Mouse (Mus musculus): Measurements from ENCODE around the gene Catsperb. TPM values are rescaled to one million over a fixed set of nuclear protein-coding genes. Genes with fewer than 3 reads are reported as not detected.
"Not testable (repeated sequence)": the region's sequence is repeated elsewhere in the genome, so short reads cannot be mapped to it uniquely, and the experiment has no call there.

Catsperb gene
- not detected for total RNA-seq (2021)
- long read RNA-seq, experiment 1, result 0 reads
- long read RNA-seq, experiment 2, result 0 reads

DNA sequence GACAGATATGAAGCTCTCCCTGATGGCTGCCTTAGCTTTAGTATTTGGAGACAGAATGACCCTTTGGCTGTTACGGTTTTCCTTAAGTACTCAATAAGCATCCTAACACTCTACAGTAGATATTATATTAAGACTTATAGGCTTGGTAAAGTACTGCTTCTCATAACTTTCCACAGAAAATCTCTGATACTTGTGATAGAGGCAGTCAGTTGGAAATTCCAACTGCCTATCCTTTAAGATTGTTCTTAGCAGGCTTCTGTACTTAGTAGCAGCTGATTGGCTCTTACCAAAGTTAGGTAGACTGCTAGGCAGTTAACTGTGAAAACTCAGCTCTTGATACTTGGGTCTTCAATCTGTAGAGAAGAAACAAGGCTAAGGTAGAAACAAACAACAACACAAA is at the start of gene Catsperb:
Catsperb (plus strand) TSS at position 301 of the 400 bp plus-strand sequence.
- not testable (repeated sequence) for DNase-seq

DNA sequence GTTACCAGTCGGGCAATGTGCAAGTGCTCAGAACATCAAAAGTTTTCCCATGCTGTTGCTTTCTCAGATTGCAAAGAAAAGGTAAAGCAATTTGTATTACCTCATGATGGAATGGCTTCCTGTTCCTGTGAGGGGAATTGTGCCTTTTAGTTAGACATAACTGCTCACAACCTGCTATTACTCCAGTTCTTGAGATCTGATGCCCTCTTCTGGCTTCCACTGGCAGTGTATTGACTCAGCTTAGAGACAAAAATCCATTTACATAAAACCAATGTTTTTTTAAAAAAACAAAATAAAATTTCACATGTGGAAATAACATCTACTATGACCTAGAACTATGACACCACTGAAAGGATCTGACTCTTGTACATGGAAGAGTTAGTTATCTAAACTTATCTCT is 43.0 kb upstream of the Catsperb start:
- DNase-seq, result not testable (repeated sequence)

DNA sequence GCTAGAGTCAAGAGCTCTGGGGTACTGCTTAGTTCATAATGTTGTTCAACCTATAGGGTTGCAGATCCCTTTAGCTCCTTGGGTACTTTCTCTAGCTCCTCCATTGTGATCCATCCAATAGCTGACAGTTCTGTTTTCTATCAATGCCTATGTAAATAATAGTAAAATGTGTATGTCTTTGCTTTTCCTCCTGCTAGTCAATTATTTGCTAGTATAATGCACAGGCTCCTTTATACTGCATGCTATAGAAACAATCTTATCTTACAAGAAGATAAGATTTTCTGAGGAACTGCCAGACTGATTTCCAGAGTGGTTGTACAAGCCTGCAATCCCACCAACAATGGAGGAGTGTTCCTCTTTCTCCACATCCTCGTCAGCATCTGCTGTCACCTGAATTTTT is 23.0 kb upstream of the Catsperb start:
- DNase-seq, result not testable (repeated sequence)

DNA sequence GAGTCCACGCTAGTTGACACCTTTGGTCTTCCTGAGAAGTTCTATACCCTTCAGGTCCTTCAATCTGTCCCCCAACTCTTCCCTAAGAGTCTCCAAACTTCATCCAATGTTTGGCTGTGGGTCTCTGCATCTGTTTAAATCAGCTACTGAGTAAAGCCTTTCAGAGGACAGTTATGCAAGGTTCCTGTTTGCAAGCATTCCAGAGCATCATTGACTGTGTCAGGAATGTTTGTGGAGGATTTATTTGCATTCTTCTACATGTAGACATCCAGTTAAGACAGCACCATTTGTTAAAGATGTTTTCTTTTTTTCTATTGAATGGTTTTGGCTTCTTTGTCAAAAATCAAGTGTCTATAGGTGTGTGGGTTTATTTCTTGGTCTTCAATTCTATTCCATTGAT is 21.7 kb downstream of the Catsperb start:
- DNase-seq, result no peak

- no peak for DNase-seq
Observed at GRCm38 (mm10) chr12:101462051-101462450, 57.6 kb downstream of the Catsperb start.

- no peak for DNase-seq
Observed at GRCm38 (mm10) chr12:101483571-101483970, 79.1 kb downstream of the Catsperb start.

- peak; percentile 43 for DNase-seq
Observed at GRCm38 (mm10) chr12:101511326-101511725, 106.9 kb downstream of the Catsperb start.

GRCm38 (mm10) chr12:101606622-101607021 is 202.2 kb downstream of the Catsperb start:
- DNase-seq, result not testable (repeated sequence)

DNA sequence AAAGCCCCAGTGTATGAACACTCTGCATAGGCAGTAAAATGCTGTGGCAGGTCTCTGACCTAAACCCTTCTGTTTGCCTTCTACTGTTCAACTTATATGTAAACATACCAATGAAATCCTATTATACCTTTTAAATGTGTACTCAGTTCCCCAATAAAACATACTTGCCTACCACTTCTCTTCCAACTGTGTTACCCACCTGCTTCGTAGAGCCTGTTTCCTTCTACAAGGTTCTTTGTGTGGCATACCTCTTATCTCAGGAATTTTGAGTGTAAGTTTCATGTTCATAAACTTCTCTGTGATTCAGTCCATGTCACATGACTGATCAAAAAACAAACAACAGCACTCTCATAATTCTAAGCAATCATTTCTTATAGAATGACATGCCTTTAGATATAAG is 228.7 kb downstream of the Catsperb start:
- DNase-seq, result no peak

DNA sequence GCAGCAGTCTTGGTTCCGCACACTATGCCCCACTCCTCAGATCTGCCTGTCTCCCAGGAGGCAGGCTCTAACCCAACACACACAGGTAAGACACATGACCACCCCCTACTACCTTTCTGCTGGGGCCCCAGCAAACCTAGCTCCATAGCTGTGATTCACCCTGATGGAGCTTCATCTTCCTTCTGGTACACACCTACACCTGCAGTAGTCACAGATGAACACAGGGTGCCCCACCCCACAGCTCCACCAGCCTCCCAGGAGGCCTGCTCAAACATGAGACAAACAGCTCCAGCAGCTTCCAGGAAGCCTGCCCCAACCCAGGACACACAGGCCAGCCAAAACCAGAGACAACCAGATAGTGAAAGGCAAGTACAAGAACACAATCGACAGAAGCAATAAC is 263.0 kb downstream of the Catsperb start:
- no peak for DNase-seq

Small RNA genes within 50 kb of the gene (microRNA-seq; reads per million reads assigned to microRNA genes)
- gene Gm24542 (ENCODE audit: borderline replicate concordance in 2 of 2), result 0 reads per million in 2 experiments

All from gastrocnemius, postnatal 25 days (tissue).